Mouse (Mus musculus) liver, adult 2 months (tissue): ENCODE measurements at regions not wholly inside any gene's neighbourhood (a gene's known extent, or its start where the extent isn't known, plus 50 kb on each side); places are given as distances from the start of the nearest gene placed in this dataset.

Experiments used
- CTCF ChIP-seq: fragments of 200-500 bp; IDR thresholded peaks from 2 replicates; pipeline ENCODE4 v1.5.1; 2011; ENCODE audit warnings: low read depth, low read length, control low read depth
- POLR2A ChIP-seq: fragments of 200-500 bp; IDR thresholded peaks from 2 replicates; pipeline ENCODE4 v1.6.1; 2011; ENCODE audit warnings: low read length, control low read depth; ENCODE audit not compliant: insufficient read depth; ENCODE audit errors: extremely low read depth

DNA sequence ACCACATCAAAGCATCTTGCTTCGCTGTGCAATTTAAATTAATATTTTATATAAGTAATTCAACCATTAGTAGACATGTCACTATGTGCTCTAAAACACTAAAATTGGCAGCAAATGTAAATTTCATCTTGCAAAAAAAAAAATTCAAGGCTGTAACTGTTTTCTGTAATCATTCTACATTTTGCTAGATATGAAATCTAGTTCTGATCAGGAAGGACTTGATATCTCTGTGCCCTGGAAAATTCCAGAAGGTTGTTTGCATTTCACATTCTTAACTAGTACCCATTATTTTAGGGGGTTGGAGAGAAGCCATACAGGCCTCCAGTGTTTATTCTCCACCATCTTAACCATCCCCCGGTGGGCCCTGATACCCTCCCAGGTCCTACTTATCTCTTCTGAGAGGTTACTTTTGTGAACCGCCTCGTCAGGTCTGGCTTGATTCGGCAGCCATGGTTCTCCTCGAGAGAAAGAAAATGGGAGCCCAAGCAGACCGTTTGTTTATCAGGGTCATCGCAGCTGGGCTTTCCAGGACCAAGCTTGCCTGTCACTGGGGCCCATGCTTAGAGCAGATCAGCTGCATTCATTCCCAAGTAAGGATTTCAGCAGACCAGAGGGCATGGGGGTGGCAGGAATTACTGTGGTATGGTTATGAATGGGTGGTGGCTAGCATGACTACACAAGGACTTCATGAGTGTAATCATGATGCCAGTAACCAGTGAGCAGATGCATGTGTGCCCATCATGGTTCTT lies 226.9 kb upstream of the Trib2 start:
- TF ChIP-seq CTCF = no peak
- TF ChIP-seq POLR2A = no peak
